Mouse (Mus musculus): Measurements from ENCODE around the gene A930018P22Rik.

GRCm38 (mm10) chr2:104145983-104146382 lies 23.4 kb downstream of the A930018P22Rik start:
- TF ChIP-seq CTCF (IDR thresholded peaks at IDR 0.05; ENCODE audit: low read depth) (peak; percentile 43), EP300 (optimal IDR thresholded peaks at IDR 0.05) (no peak)
